Mouse (Mus musculus) R1 (cell line): Measurements from ENCODE around the gene Gm49369.
"Not testable (repeated sequence)": the region's sequence is repeated elsewhere in the genome, so short reads cannot be mapped to it uniquely, and the experiment has no call there.

ENCODE experiments used
- DNase-seq: peaks from one replicate; pipeline ENCODE4 v3.0.0-alpha.2; 2018; ENCODE audit warnings: low read depth, low spot score

Gm49369 gene

DNA sequence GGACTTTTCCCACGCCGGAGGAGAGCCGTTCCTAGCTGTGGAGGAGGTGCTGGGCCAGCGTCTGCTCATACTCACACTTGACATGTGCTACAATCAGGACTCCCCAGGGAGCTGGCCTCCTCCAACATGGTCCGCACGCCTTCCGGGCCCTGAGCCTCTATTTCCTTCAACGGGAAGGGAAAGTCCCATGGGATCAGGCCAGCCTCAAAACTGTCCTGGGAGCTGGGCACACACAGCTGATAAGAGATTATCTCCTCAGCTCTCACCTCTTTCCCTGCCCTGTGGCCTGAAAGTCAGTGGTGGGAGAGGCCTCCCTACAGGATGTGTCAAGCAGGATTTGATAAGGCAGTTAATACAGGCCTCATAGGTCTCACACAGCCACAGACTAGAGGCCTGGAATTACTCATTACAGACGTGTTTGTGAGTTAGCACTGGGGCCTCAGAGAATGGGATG is 52.2 kb downstream of the Gm49369 start:
- DNase-seq = no peak

DNA sequence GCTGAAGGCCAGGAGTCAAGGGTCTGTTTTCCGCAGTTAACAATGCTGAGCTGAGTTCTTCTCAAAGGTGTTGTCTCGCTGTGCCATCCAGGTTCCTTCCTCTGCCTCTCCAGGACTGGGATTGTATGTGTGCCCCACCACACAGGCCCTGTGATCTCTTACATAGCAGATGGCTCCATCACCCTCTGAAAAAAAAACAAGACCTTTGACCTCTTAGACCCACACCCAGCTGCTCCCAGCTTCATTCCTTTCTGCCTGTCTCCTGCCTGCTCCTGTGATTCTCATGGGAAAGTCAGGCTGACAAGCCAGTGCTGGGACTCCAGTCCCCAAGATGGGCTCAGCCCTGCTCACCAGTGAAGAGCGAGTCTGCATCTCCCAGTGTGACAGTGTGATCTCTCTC is 54.0 kb downstream of the Gm49369 start:
- no peak for DNase-seq

DNA sequence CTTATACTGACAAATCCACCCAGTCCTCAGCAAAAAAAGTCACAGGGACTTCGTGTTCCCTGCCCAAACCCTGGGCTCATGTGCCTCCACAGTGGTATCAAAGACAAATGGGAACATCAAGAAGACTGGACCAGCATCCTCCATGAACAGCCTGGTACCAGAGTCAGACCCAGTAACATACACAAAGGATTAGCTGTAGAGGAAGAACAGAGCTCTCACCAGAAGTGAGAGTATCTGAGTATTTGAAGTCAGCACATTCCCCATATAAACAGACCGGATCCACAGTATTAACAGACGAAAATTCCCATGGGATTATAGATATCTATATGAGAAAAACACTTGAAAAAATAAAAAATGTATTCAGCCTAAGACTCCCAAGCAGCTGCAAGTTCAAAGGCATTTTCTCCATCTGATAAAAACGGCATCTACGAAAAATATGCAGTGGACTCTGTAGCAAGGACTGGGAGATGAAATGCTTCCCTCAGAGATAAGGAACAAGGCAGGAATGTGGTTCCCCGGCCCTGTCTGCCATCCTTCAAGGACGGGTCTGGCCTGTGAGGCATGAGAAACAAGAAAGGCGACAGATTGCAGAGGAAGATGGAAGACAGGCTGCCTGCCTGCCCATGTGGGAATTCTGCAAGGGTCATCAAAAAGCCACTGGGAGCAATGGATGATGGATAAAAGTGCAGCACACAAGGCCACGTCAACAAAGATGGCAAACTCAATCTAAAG is 55.6 kb downstream of the Gm49369 start:
- no peak for DNase-seq

GRCm38 (mm10) chr7:142323396-142324117 is 58.9 kb downstream of the Gm49369 start:
- DNase-seq = no peak

- DNase-seq = no peak
These were observed 59.8 kb downstream of the Gm49369 start for GRCm38 (mm10) chr7:142322641-142323040.

DNA sequence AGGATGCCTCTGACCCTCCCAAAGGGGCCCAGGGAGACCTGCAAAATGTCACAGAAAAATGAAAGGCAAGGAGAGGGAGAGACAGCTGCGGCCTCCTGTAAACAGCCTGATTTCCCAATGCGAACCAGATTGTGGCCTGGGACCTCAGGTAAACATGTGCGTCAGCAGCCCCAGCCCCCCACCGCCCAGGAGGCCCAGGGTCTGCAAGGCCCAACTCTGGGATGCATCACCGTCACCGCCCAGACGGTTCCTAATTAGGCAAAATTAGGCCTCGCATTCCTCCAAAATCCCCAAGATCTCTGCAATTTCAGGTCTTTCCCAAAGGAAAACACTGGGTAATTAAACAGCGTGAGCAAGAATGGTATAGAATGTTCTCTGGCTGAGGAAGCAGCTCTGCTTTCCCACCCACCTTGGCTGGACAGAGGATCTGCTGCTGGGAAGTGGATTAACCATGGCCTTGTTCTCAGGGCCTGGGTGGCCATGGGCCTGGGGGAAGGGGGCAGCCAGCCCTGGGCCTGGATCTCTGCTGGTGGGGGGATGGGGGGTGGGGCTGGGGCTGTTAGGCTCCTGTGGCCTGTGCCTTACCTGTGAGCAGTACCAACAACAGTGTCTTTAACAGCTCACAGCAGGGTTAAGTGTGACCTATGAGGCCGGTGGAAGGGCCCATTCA is 60.7 kb downstream of the Gm49369 start:
- not testable (repeated sequence) for DNase-seq
